Mouse (Mus musculus) skeletal muscle tissue, adult 2 months (tissue): Measurements from ENCODE around the gene Tnfsf10.
"Not testable (repeated sequence)": the region's sequence is repeated elsewhere in the genome, so short reads cannot be mapped to it uniquely, and the experiment has no call there.

Experiments used
- DNase-seq: peaks from one replicate; pipeline ENCODE4 v3.0.0-alpha.2; 2012; ENCODE audit warnings: low read depth, low spot score

Tnfsf10 gene

GRCm38 (mm10) chr3:27316559-27317287 is at the start of gene Tnfsf10:
TSS of gene Tnfsf10 (plus strand) at chr3:27317028.
- DNase-seq, result peak; percentile 44

GRCm38 (mm10) chr3:27267327-27267726 is 49.5 kb upstream of the Tnfsf10 start:
- no peak for DNase-seq

- no peak for DNase-seq
These were observed 48.9 kb upstream of the Tnfsf10 start for GRCm38 (mm10) chr3:27267887-27268286.

- DNase-seq, result no peak
These were observed 47.7 kb upstream of the Tnfsf10 start for GRCm38 (mm10) chr3:27269151-27269550.

GRCm38 (mm10) chr3:27270160-27270962 is 46.5 kb upstream of the Tnfsf10 start:
- DNase-seq, result peak; percentile 60

GRCm38 (mm10) chr3:27272926-27273745 is 43.7 kb upstream of the Tnfsf10 start:
- no peak for DNase-seq

- DNase-seq, result not testable (repeated sequence)
These were observed 37.4 kb upstream of the Tnfsf10 start for GRCm38 (mm10) chr3:27279286-27279925.

- peak; percentile 30 for DNase-seq
These were observed 36.5 kb upstream of the Tnfsf10 start for GRCm38 (mm10) chr3:27280280-27280749.

- peak; percentile 24 for DNase-seq
These were observed 33.6 kb upstream of the Tnfsf10 start for GRCm38 (mm10) chr3:27283071-27283713.

- DNase-seq, result no peak
These were observed 33.0 kb upstream of the Tnfsf10 start for GRCm38 (mm10) chr3:27283796-27284195.

GRCm38 (mm10) chr3:27284227-27284626 is 32.6 kb upstream of the Tnfsf10 start:
- DNase-seq, result no peak

GRCm38 (mm10) chr3:27285072-27285471 is 31.8 kb upstream of the Tnfsf10 start:
- DNase-seq, result no peak

- no peak for DNase-seq
These were observed 28.5 kb upstream of the Tnfsf10 start for GRCm38 (mm10) chr3:27288301-27288700.

- peak; percentile 13 for DNase-seq
These were observed 27.9 kb upstream of the Tnfsf10 start for GRCm38 (mm10) chr3:27288909-27289308.

GRCm38 (mm10) chr3:27290285-27290684 is 26.5 kb upstream of the Tnfsf10 start:
- DNase-seq, result no peak

GRCm38 (mm10) chr3:27290945-27291344 is 25.9 kb upstream of the Tnfsf10 start:
- DNase-seq, result not testable (repeated sequence)

- DNase-seq, result not testable (repeated sequence)
These were observed 25.4 kb upstream of the Tnfsf10 start for GRCm38 (mm10) chr3:27291411-27291810.

- DNase-seq, result no peak
These were observed 23.0 kb upstream of the Tnfsf10 start for GRCm38 (mm10) chr3:27293645-27294385.

GRCm38 (mm10) chr3:27300451-27300850 is 16.4 kb upstream of the Tnfsf10 start:
- no peak for DNase-seq
